Mouse (Mus musculus): ENCODE measurements around the gene Plpp4.

- TF ChIP-seq POLR2AphosphoS2 (IDR thresholded peaks at IDR 0.05; ENCODE audit: insufficient read length, low read depth) (no peak), MYOD1 (IDR thresholded peaks at IDR 0.05; ENCODE audit: control insufficient read depth in 1 of 3, insufficient read length in 2 of 3, low read depth in 2 of 3) (no peak)
Measured at GRCm38 (mm10) chr7:129415179-129415578, 158.3 kb downstream of the Plpp4 start.

Data from myocyte (in vitro differentiated cells).